Mouse (Mus musculus): ENCODE results near the gene Zkscan2. TPM values are rescaled to one million over a fixed set of nuclear protein-coding genes. Genes with fewer than 3 reads are reported as not detected.

The Zkscan2 gene
- under 1 TPM in 1 of 2 experiments, not detected in 1; 0.04 TPM for polyA plus RNA-seq (2017; shearing (Covaris generic))

DNA sequence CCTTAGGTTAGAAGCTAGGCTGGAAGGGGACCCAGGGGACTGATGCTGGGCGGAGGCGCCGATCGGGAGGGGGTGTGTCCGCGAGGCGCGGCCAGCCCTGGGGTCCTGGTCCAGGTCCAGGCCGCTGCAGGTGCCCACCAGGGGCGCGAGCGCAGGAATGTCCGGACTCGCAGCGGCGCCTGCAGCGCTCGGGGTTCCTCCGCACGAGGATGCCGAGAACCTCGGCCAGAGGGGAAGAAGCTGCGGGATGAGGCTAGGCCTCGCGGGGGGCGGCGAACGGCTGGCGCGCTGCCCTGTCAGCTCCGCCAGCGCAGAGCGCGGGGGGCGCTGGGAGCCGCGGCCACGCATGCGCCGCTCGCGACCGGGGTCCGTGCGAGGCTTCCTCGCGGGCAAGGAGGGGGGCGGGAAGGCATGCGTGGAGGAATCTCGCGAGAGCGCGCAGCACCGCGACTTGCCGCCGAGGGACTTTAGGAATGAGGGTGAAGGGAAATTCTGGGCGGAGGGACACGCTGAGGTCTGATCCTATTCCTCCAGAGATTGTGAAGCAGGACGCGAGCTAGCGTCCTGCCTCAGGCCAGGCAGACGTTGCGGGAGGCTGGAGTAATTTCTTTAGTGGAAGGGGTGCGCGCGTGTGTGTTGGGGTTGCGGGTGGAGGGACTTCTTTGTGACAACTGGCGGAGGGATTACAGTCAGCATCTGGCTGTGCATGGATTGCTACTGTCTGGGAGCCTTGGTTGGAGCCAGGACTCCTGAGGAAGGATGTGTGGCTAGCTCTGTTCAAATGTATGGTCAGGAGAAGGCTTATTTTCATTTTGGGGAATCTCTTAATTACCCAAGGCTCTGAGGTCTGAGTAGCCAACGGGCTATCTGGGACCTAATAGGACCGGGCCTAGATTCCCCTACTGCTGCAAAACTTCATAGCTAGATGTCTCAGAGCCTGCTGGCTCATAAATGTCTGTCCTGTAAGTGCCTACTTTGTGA is at the start of gene Zkscan2:
Gene Zkscan2, minus strand, starts transcription at position 211 of the 981 bp plus-strand sequence.
- ATAC-seq, result no peak

DNA sequence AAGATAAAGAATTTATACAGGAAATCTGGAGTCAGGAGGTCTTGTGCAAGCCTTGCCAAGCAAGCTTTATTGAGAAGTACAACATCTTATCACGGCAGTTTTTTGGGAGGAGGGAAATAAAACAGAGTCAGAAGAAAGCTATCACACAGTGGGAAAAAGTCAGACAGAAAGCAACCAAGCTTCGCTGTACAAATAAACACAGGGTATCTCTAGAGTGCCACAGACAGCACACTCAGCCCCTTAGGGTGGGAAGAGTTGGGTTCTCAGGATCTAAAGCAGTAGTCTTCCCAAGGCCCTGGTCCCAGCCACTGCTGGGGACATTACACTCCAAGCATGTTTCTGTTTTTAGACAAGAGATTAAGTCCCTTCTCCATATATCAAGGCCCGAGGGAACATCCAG is 28.9 kb upstream of the Zkscan2 start:
- ATAC-seq, result no peak

DNA sequence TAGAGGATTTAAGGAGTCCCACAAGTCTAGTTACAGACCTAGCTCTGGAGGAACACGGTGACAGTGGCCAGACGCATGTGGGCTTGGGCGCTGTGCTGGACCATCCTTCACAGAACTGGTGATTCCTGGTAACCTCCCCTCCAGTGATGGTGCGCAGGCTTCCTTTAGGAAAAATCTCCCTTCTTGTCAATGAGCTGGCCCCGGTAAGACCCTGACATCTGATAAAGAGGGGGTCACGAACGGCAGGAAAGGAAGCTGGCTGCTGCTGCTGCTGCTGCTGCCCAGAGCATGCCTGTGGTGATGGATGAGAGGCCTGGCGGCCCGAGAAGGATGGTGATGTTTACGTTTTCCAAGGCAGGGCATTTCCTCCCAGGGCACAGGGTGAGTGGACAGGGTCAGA is 25.5 kb upstream of the Zkscan2 start:
- ATAC-seq, result no peak

DNA sequence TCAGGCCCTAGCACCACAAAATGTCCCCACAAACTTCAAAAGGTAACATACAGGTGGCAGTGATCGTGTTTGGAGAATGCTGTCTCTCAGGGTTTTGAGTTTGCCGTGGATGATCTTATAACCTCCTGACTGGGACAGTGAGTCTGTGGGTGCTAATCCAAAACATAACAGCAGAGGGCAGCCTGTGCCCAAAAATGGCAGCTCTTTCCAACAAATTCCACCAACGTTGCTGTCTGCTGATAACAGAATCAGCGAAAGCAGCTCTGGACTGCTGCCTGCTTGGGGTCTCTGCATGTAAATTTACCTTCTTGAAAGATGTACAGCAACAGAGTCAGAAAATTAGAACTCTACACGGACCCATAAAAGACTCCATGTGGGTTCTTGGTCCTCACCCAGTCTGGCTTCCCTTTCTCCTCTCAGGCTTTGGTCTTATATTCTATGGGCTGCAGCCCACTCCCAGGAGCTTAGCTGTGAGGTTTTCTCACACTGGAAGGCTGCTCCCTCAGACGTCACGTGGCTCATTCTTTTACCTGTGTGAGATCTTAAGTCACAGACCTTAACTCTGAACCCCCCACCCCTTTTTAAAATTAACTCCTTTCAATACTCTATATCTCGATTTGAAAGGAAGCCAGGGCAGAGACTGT is 24.1 kb upstream of the Zkscan2 start:
- ATAC-seq, result no peak

- ATAC-seq, result no peak
Observed at GRCm38 (mm10) chr7:123507946-123508345, 7.7 kb upstream of the Zkscan2 start.

- ATAC-seq, result no peak
Observed at GRCm38 (mm10) chr7:123503358-123503757, 3.1 kb upstream of the Zkscan2 start.

- no peak for ATAC-seq
Observed at GRCm38 (mm10) chr7:123499481-123500238, 589 bp downstream of the Zkscan2 start.

- no peak for ATAC-seq
Observed at GRCm38 (mm10) chr7:123487703-123488102, 12.5 kb downstream of the Zkscan2 start.

GRCm38 (mm10) chr7:123467961-123468360 is 32.3 kb downstream of the Zkscan2 start:
- no peak for ATAC-seq

- ATAC-seq, result no peak
Observed at GRCm38 (mm10) chr7:123465692-123466387, 34.4 kb downstream of the Zkscan2 start.

GRCm38 (mm10) chr7:123463569-123463968 is 36.7 kb downstream of the Zkscan2 start:
- ATAC-seq, result no peak

GRCm38 (mm10) chr7:123462070-123462501 is 38.2 kb downstream of the Zkscan2 start, which contains the start of gene Aqp8:
Gene Aqp8, plus strand, starts transcription at chr7:123462291.
- no peak for ATAC-seq

DNA sequence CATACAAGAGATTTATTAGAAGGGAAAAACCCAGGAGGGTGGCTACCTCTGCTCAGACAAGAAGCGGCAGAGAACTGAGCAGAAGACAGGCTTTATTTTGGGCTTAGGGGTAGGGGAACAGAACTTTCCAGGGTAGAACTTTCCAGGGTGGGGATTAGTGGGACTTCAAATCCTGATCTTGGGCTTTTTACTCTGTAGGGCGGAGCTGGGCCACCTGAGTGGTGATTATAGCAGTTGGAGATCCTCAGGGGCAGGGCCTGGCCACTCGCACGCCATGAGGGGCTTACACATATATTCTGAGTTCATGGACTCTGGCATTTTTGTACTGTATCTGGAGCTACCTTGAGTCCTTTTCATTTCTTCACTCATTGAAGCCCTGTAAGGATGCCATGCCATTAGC is 38.9 kb downstream of the Zkscan2 start:
- no peak for ATAC-seq

- ATAC-seq, result no peak
Observed at GRCm38 (mm10) chr7:123459247-123459646, 41.0 kb downstream of the Zkscan2 start.

GRCm38 (mm10) chr7:123458309-123458708 is 41.9 kb downstream of the Zkscan2 start:
- ATAC-seq, result no peak

DNA sequence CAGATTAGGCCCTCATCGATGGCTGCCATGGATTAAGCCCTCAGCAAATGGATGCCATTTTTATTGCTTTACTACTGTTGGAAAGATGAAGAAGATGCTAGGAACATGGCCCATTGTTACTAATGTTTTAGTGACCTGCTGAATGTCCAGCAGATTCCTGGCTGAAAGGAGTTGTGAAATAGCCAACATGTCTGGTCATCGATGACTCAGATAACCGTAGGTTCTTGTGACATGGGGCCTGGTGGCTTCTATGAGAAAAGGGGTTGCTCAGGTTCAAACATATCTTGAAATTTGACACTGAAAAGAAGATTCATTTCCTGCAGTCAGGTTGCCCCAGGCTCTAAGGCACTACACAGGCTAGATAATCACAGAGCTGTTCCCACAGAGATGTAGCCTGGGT is 45.2 kb downstream of the Zkscan2 start:
- no peak for ATAC-seq

GRCm38 (mm10) chr7:123453066-123453465 is 47.2 kb downstream of the Zkscan2 start:
- no peak for ATAC-seq

- no peak for ATAC-seq
Observed at GRCm38 (mm10) chr7:123452551-123452950, 47.7 kb downstream of the Zkscan2 start.

DNA sequence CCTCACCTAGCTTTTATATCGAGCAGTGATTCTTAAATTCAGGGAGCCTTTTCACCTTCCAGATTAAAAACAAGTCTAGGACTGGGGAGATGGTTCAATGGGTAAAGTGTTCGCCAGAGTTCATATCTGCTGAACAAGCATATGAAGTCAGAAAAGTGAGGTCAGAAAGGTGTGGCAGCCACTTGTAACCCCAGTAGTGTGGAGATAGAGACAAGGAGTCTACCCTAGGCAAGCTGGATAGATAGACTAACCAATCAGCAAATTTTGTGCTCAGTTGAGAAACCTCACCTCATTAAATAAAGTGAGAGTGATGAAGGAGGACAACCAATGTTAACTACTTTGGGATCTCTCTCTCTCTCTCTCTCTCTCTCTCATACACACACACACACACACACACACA is 49.7 kb downstream of the Zkscan2 start:
- ATAC-seq, result no peak

- ATAC-seq, result no peak
Observed at GRCm38 (mm10) chr7:123449676-123450075, 50.6 kb downstream of the Zkscan2 start.

DNA sequence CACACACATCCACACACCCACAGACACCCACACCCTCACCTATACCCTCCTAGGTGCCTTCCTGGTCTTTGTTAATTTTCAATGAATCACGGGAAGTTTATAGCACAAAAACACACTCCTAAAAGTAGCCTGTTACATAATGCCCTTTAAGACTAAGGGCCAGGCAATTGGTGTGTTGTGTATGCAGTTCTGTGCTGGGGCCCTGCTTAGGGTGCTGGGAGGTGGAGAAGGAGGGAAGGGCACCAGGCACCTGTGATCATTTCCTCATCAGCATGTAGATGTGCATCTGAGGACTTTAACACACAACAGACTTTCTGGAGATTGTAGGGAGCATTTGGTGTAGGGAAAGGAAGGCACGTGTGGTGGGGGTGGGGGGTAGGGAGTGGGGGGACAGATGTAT is 51.5 kb downstream of the Zkscan2 start:
- ATAC-seq, result no peak

GRCm38 (mm10) chr7:123442079-123442478 is 58.2 kb downstream of the Zkscan2 start:
- ATAC-seq, result no peak

Data from CD4-positive, CD25-positive, alpha-beta regulatory T cell, adult 4 months (primary cell).